Mouse (Mus musculus) layer of hippocampus, adult 8-10 months (tissue): Measurements from ENCODE around the gene Rpl22. TPM values are rescaled to one million over a fixed set of nuclear protein-coding genes. Genes with fewer than 3 reads are reported as not detected.

ENCODE experiments used
- DNase-seq, 2 experiments: peaks; one replicate each; pipeline ENCODE4 v3.0.0; 2022; ENCODE audit warnings: low spot score in 2 of 2
- total RNA-seq, 4 experiments: library from RNA; stranded (reverse); gene quantifications; 2 replicates each; pipeline ENCODE4 v1.2.4; 2022

Rpl22 gene
- total RNA-seq = 100 to 1,000 TPM; 161 to 249 (median 201) TPM

DNA sequence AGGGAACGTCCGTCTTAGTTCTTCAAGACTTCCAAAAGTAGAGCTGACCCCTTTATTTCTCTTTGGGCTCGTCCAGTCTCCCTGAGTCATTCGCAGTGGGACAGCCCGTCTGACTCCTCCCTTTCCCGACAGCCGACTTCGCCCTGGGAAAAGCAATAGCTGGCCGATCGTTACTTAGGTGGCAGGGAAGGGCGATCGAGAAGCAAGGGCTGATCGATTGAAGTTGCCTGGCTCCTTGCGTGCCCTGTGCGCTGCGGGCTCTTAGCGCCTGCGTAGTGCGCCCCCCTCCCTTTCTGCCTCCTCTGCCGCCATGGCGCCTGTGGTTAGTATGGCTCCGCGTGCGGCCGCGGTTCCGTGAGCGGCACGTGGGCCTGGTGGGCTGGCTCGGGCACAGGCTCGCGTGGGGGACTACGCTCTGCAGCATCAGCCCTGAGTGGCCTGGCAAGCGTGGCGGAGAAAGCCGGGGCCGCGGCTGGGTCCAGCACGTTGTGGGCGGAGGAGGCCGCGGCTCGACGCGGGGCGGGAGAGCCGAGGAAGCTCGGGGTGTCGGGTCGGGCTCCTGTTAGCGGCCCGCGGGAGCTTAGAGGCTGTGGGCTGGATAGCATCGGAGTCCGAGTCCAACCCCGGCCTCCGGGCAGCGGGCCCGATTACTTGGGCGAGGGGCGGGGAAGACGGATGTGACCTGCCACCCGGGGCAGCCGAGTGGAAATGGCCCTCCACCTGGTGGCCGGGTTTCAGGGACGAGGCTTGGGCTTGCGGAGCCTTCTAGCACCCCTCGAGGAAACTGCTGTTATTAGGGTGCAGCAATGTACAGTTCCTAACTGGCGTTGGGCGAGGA is at the start of gene Rpl22:
Rpl22 (plus strand) TSS at position 169 of the 838 bp plus-strand sequence.
- peak; percentile 95 to 96 for DNase-seq

DNA sequence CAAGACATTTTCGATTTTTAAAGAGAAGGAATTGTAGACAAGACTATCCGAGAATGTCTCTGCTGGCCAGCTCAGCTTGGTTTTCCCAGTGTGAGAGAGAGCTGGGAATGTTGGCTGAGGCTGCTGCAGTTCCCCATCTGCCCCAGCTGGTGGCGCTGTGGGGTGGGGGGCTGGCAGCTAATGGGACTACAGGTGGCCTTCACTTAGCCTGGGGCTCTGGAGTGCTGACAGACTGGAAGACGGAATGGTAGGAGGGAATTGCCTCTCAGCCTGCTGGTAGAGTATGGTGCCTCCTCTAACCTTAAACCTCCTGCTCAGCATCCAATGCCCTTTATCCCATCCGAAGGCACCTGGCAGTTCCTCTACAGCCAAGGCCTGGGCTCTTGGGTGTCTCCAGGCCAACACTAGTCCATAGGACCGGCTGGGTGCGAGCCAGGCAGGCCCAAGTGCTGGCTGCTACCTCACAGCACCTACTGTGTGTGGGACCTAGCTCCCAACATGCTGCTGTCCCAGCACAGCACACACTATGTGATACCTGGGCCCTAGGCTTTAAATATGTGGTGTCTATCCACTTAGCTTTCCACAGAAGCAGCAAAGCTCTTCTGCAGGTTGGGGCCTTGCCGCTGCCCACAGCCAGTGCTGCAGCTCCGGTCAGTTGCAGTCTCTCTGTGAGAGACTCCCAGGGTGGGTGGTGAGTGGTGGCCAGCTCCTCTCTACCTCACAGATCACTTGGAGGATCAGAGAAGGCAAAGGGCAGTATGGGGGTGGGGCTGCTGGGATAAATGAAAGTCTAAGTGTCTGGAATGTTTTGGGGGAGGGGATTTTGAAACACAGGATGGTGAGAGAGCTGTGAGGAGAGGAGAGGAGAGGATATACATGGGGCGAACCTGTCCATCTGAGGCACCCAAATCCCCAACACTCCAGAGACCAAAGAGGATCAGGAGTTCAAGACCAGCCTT is 48.9 kb upstream of the Rpl22 start:
- no peak for DNase-seq

DNA sequence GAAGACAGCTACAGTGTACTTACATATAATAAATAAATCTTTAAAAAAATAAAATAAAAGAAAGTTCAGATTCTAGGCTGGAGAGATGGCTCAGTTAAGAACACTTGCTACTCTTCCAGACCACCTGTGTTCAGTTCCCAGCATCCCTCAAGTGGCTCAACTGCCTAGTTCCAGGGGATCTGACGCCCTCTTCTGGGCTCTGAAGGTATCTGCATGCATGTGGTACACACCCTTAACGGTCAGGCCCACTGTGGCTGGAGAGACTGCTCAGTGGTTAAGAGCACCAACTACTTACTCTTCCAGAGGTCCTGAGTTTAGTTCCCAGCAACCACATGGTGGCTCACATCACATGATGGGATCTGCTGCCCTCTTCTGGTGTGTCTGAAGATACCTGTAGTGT is 47.6 kb upstream of the Rpl22 start:
- DNase-seq = no peak

DNA sequence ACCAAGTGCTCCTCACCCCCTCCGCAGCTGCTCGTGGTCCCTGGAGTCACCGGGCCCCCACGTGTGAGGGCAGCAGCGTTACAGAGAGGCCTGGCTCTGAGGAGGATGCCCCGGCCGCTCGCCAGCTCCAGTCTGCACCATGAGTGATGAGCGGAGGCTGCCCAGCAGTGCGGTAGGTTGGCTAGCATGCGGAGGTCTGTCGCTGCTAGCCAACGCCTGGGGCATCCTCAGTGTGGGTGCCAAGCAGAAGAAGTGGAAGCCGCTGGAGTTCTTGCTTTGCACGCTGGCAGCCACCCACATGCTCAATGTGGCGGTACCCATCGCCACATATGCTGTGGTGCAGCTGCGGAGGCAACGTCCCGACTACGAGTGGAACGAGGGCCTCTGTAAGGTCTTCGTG is 46.6 kb upstream of the Rpl22 start:
- no peak for DNase-seq

DNA sequence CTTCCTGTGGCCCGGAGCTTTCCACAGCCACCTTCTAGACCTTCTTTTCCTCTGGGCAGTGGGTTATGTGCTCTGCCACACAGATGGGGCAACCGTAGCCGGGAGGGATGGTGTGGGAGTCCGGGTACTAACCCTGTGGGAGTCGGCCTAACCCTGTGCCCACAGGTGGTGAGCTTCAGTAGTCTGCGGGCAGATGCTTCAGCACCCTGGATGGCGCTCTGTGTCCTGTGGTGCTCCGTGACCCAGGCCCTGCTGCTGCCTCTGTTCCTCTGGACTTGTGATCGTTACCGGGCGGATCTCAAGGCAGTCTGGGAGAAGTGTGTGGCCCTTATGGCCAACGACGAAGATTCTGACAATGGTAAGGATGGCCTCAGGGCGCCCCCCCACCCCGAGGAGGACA is 43.9 kb upstream of the Rpl22 start:
- no peak for DNase-seq

DNA sequence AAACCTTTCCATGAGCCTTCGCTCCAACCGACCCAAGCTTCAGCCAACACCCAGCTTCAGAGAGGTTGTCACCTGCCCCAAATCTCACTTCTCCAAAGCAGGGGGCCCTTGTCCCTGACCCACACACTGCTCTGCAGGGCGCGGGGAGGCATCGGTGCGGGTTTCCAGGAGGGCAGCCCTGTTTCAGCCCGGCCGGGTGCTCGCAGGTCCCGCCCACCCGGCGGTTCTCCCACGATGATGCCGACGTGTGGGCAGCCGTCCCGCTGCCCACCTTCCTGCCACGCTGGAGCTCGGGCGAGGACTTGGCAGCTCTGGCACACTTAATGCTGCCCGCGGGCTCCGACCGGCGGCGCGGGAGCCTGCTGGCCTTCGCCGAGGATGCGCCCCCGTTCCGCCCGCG is 42.8 kb upstream of the Rpl22 start:
- DNase-seq = no peak

DNA sequence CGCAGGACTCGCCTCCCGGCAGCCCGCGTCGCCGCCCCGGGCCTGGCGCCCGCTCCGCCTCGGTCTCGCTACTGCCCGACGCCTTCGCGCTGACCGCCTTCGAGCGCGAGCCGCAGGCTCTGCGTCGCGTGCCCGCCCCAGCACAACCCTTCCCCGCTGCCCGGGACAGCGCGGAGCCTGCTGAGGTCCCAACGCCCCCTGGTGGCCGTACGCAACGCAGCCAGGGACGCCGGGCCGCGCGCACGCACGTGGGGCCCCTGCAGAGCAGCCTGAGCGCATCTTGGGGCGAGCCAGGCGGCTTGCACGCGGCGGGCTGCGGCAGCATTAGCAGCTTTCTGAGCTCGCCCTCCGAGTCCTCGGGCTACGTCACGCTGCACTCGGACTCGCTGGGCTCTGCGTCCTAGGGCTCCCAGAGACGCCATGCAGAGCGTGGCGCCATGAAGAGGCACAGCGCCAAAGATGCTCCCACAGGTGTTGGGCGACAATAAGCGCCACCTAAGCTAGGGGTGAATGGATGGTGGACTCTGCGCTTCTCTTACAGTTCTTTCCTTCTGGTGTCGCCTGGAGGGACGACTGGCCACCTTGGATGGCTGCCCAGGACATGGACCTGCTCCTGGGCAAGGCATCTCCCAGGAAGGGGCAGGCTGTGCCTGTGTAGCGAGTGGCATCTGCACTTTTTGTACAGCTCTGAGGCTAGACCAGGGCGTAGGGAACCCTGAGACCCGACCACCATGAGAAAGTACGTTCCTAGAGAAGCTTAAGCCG is 42.2 kb upstream of the Rpl22 start:
- peak; percentile 64 to 89 for DNase-seq

DNA sequence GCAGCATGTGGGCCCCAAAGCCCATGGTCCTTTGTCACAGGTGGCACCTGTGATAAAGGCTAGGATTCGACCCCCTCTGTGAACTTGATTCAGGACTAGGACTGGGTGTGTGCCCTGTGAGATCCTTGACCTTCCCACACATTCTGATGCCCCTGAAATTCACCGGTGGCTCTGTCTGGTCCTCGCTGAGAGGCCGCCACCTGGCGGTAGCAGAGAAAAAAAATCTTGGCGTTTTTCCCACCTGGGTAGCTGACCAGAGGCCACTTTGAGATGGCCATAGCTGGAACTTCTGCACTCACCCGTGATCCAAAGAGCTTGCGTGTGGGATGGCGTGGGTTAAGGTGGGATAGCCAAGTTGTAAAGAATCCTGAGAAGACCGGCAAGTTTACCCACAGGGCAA is 40.0 kb upstream of the Rpl22 start:
- no peak for DNase-seq

DNA sequence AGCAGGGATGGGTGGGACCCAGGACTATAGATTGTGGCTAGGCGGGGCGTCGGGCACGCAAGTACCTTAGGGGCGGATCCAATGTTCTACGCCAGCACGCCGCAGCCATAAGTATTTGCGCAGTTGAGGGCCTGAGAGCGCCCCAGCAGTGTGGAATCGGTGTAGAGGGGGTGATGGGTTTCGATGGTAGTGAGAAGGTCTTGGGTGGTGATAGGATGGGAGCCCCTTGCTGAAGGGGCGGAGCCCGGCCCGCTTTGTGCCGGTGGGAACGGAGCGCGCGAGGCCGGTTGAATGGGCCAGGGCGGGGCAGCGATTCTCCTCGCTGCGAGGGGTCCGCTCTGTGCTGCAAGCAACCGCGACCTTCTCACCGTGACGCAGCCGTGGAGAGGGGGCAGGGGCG is 39.4 kb upstream of the Rpl22 start:
- DNase-seq = no peak

DNA sequence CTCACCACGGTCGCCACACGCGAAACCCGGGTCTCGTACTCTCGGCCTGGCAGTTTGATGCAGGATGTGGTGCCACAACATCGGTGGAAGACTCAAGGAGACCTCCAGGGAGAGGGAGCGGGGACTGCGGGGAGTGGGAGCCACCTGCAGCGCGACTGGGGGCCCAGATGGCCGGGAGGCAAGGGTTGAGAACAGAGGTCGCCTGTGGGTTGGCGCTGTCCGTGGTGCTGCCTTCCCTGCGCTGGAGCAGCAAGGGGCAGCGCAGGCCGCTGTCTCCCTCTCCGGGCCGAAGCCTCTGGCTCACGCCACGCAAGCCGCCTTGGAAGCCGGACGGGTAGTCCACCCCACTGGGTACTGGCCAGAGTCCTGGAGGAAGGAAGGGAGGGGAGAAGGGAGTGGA is 38.7 kb upstream of the Rpl22 start:
- no peak for DNase-seq

DNA sequence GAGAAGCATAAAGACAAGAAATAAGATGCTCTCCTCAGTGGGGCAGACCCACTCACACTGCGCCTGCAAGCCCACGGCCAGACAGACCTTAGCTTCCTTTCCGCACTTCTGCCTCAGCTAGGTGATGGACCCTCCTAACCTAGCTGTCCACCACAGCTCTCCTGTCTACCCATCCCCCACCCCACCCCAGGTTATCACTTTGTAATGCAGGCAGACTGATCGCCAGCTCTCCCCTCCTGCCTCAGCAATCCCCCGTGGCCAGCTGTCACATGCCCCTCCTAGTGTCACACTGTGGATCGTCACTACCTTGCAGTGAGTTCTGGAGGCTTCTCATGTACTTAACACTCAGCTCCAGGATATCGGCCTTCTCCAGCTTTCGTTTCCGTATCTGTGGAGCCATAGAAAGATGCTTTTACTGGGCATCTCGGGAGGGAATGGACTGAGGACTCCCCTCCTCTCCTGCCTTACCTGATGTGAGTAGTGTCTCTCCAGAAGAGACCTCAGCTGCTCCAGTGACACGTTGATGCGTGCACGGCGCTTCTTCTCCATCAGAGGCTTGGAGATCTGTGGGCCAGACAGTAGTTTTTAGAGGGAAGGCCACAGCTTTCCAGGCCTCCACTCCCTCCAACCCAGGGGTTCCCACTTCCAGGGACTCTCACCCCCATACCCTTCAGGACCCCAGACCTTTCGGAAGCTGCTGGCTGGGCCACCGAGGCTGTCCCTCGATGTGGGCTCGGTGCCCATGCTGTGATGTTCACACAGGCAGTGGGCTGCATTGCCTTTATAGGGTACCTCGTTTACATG is 38.0 kb upstream of the Rpl22 start:
- DNase-seq = no peak

DNA sequence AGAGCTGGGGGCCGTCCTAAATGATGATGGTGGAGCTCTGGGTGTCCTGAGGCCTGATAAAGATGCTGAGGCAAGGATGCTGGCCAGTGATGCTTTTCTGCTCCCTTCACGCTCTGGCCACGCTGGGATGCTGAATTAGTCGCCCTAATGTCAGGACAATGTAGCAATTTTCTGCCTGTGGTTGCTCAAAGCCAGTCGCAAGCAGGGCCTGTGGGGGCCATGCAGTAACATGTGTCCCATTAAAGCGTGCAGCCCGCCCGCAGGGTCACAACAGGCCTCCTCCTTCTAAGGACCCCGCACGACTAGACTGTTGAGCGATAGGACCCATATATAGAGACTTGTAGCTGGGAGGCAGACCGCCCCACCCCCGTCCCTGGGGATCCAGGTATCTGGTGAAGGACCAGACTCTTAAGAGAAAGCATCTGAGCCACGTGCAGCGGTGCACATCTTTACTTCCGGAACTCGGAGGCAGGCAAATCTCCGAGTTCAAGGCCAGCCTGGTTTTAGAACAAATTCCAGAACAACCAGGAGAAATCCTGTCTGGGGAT is 37.1 kb upstream of the Rpl22 start:
- DNase-seq = no peak

DNA sequence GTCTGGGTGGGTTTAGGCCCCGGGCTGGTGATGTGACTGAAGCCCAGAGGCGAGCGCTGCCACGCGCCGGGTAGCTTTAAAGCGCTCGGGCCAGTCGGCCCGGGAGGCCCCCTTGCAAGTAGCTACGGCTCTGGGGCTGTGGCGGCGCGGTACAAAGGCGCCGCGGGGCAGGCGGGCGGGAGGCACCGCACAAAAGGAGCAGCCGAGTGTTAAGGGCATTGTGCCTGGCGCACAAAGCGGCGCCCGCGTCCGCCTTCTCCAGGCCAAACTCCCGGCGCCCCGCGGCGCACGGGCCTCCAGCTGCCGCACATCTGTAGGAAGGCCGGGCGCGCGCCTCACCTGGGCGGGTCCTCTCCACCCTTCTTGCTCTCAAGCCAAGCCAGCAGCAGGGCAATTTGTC is 35.2 kb upstream of the Rpl22 start:
- no peak for DNase-seq

DNA sequence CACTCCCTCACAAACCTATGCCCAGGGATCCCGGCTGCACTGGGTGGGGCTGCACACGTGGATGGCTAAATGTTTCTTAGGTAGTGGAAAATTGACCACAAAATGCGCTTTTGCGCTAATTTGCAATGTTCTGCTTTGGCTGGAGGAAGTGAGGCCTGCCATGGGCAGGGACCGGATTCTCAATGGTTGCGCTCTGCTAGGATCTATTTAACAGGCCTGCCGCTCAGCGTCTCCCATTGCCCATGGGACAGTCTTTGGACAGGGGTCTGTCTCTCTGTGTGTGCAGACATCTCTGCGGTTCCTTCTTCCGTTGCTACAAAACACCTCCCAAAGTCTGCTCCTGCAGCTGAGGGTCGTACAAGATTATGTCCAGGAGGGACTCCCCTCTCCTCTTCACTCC is 34.6 kb upstream of the Rpl22 start:
- DNase-seq = no peak

DNA sequence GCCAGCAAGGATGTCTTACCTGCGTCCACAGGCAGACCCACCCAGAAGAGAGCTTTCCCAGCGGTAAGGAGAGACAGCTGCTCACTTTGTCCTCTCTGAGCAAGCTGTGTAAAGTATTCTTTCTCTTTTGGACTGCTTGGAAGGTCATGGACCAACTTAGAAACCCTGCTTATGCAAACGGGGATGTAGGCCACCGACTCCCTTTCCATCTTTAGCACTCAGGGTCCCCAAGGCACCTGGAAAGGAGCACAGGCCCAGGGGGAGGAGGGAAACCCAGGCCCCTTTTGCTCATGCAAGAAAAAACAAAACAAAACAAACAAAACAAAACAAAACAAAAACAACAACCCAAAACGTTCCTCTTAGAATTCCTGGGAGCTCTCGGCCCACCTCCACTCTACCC is 34.0 kb upstream of the Rpl22 start, which contains the start of gene Hes3:
Hes3 (minus strand) TSS at position 101 of the 400 bp plus-strand sequence.
- DNase-seq = no peak

DNA sequence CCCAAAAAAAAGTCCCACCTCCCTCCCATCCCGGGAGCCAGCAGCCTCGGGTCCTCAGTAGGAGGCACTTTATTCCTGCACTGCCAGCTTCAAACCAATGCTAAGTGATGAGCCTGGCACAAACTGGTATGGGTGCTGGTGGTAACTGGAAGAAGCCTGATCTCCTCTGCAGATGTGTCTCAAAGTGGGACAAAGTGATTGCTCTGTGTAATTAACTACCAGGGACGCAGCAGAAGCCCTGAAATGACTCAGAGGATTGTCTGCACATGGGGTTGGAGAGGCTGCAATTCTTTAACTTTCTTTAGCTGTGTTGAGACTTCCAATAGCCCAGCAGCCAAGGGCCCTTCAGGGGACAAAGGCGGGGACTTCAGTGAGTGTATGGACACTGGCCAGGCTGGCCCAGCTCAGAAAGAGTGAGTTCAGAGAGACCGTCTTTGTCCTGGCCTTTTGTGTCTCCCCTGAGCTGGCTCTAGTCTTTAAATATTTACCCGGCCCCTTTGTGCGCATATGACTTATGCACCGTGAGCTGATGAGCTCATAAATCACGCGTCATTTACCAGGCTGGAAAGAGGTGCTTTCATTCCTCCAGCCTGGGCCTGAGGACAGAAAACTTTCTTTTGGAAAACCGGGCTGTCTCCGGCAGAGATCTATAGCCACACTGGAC is 33.3 kb upstream of the Rpl22 start:
- DNase-seq = no peak

DNA sequence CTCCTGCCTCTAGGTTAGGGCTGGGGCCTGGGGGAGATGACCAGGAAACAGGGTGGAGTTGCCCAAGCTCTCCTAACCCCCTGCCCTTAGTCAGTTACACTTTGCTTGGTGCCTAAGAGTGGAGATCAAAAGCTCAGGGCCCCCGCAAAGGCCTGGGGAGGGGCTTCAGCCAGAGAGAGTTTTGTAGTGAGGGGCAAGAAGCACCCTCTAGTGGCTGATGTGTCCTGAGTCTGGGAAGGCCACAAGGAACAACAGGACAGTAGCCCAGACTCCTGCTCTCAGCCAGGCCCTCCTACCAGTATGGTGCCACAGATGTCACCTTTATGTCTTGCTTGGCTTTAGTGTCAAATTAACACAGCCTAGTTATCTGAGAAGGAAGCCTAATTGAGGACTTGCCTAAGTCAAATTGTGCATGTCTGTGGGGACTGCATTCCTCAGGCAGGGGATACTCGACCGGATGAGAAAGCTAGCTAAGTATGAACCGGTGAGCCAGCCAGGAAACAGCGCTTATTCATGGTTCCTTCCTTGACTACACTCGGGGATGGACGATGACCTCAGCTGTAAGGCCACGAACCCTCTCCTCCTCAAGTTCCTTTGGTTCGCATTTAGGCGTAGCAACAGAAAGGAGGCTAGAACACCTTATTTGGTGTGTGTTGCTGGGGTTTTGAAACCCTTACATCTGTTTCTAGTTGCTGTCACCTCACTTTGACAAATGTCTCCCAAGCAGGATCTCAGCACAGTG is 31.2 kb upstream of the Rpl22 start:
- DNase-seq = no peak

DNA sequence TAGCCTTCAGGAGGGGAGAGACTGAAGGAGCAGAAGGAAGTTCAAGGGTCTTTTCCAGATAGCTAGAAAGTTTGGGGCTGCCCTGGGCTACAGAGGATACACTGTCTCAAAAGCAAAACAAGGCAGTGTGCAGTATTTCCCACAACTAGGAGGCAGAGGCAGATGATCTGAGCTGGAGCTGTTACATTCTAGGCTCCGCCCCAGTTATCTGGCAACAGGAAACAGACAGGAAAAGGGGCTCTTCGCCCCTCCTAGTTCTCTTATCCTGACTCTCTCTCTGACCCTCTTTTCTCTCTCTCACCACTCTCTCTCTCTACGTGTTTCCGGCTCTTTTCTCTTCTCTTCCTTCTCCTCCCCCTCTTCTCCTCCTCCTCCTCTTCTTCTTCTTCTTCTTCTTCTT is 29.6 kb upstream of the Rpl22 start:
- DNase-seq = no peak

DNA sequence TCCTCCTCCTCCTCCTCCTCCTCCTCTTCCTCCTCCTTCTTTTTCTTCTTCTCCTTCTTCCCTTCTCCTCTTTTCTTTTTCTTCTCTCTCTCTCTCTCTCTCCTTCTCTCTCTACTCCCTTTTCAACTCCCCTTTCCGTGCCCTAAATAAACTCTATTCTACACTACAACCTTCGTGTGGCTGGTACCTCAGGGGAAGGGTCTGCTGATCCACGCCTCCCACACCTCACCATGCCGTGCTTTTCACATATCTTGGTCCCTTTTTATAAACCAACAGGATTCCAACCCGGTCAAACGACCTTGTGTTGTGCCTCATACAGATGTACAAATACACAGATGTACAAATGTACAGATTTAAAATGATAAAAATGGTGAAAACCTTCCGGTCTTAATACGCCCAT is 29.2 kb upstream of the Rpl22 start:
- no peak for DNase-seq
